Mouse (Mus musculus) megakaryocyte, embryonic 14.5 days (primary cell): ENCODE data around the gene Cnnm3.

Experiments
- FLI1 ChIP-seq: IDR thresholded peaks from 2 replicates; pipeline ENCODE4 v1.6.1; 2012; ENCODE audit warnings: low read length, inconsistent platforms, mixed read lengths
- GATA1 ChIP-seq: IDR thresholded peaks from 3 replicates; pipeline ENCODE4 v1.6.1; 2012; ENCODE audit warnings: mixed read lengths, low read length, inconsistent platforms, borderline replicate concordance

DNA sequence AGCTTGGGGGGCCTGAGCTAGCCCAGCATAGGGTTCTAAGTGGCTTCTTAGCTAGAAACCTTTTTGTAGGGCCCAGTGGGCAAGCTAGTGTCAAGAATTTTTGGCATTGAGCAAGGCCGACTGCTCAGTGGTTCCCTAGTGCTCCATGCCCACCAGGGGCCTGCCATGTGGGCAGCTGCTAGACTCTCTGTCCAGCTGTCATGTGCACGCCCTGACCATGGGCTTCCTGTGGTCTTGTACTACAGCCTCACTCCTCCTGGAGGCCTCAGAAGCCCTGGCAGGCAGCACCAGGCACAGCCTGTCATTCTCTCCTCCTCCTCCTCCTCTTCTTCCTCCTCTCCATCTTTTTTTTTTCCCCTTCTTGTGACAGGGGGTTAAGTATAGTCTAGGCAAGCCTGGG lies 14.4 kb upstream of the Cnnm3 start:
- TF ChIP-seq GATA1: no peak
- TF ChIP-seq FLI1: no peak
